Comparison of ENCODE assay signal across 8 mouse cellular contexts in the genomic region with DNA sequence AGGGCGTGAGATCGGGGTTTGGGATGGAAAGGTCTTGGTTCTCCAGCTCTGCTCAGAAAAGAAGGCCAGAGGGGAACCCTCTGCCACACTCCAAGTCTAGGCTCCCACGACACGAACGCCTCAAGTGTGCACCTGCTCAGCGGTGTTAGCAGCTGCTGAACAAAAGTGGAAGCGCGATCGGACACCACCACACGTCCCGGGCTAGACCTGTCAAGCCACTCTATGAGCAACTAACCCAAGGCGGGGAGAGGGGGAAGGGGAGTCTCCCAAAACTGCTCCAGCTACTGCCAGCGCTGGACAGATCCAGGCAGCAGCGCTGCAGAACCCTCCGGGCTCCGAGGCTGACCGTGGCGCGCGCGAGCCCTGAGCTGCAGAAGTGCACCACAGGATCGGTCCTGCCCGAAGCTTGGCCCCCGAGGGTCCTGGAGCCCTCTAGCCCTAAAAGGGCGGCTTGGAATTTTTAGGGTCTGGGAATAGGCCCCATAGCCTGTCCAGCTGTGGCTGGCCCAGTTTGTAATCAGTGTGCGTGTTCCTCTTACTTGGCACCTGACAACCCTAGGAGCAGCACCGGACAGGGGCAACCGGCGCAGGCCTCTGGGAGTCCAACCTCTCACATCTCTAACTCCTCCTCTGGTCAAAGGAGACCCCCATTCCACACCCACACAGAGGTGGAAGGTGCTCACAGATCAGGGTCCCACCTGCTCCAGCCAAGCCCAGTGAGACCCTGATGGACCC. TPM values are rescaled to one million over a fixed set of nuclear protein-coding genes. Genes with fewer than 3 reads are reported as not detected.
DNase-seq lines count a peak whose midpoint lies in the region; ATAC-seq and TF ChIP-seq lines count a peak whose summit lies in the region.

No protein-coding gene starts in this region.

- H3K27me3 ChIP-seq in hindbrain, embryonic 13.5 days: peaks cover 60% of the 10 kb centered on the region
- peaks cover 75% of the 10 kb centered on the region for H3K27me3 ChIP-seq in midbrain, embryonic 10.5 days (ENCODE audit: low read depth, poor library complexity, severe bottlenecking)

- peak overlapping the region; percentile 87 for H3K9ac ChIP-seq in hindbrain, embryonic 13.5 days

- WGBS in hindbrain, embryonic 13.5 days: 2% methylated on average over 29 of the region's 29 CpGs
- WGBS in midbrain, embryonic 10.5 days: 3% methylated on average over 29 of the region's 29 CpGs

- H3K9me3 ChIP-seq in hindbrain, embryonic 13.5 days: no peaks in the 10 kb centered on the region
- no peaks in the 10 kb centered on the region for H3K9me3 ChIP-seq in midbrain, embryonic 10.5 days (replicated peaks)

- H3K36me3 ChIP-seq in hindbrain, embryonic 13.5 days: no peaks in the 10 kb centered on the region
- no peaks in the 10 kb centered on the region for H3K36me3 ChIP-seq in midbrain, embryonic 10.5 days

- DNase-seq in left cerebral cortex, adult 18-20 months (ENCODE audit: low spot score in 2 of 2): peak; percentile 50 to 55
- no peak for DNase-seq in left cerebral cortex, adult 11 months (ENCODE audit: low spot score)
- peak; percentile 50 for DNase-seq in midbrain, embryonic 10.5 days (ENCODE audit: low spot score)
- DNase-seq in ovary, postnatal 14 days (ENCODE audit: low spot score): no peak
- DNase-seq in spleen, postnatal 10 days (ENCODE audit: low spot score in 2 of 2): no peak
- no peak for DNase-seq in layer of hippocampus, adult 9-11 months

- peak overlapping the region; percentile 91 for H3K27ac ChIP-seq in cortical plate, adult 2 months (ENCODE audit: insufficient read depth, low read length)
- peak overlapping the region; percentile 92 for H3K27ac ChIP-seq in hindbrain, embryonic 13.5 days
- H3K27ac ChIP-seq in midbrain, embryonic 10.5 days (replicated peaks): no peak overlapping the region; the same call in 1 of the 2 replicates

- H3K4me1 ChIP-seq in cortical plate, adult 2 months (ENCODE audit: control insufficient read depth, insufficient read depth, low read length): peaks cover 8% of the 10 kb centered on the region
- peaks cover 48% of the 10 kb centered on the region for H3K4me1 ChIP-seq in hindbrain, embryonic 13.5 days (replicated peaks)
- peaks cover 27% of the 10 kb centered on the region for H3K4me1 ChIP-seq in midbrain, embryonic 10.5 days

- no peak for TF ChIP-seq POLR2A in cortical plate, adult 2 months (IDR thresholded peaks at IDR 0.05; ENCODE audit: extremely low read depth, insufficient read depth, low read length)

- peak; percentile 10 for ATAC-seq in hindbrain, embryonic 13.5 days (ENCODE audit: low FRiP score)

- peak overlapping the region; percentile 87 for H3K4me3 ChIP-seq in cortical plate, adult 2 months (ENCODE audit: insufficient read depth, low read length)
- peak overlapping the region; percentile 69 for H3K4me3 ChIP-seq in hindbrain, embryonic 13.5 days
- H3K4me3 ChIP-seq in midbrain, embryonic 10.5 days: peak overlapping the region; percentile 72

- TF ChIP-seq CTCF in cortical plate, adult 2 months (IDR thresholded peaks at IDR 0.05; ENCODE audit: extremely low read depth, insufficient read depth, low read length): no peak

- H3K4me2 ChIP-seq in hindbrain, embryonic 13.5 days: peak overlapping the region; percentile 87

RNA-seq across cellular contexts. Expression of a gene that starts 1.2 kb away (rescaled TPM):
- 100 to 1,000 TPM; 233 to 236 TPM for total RNA-seq in left cerebral cortex, adult 18-20 months (2021)
- polyA plus RNA-seq in cortical plate, adult 2 months (2012; rRNA removed): 138 and 139 TPM in 2 replicates
- polyA plus RNA-seq in hindbrain, embryonic 13.5 days (2015; fragmentation: Nextera tagmentation; extraction: Ambion mirVana): 4.0 and 4.8 TPM in 2 replicates
- polyA plus RNA-seq in midbrain, embryonic 10.5 days (2016; fragmentation: Nextera tagmentation; extraction: Ambion mirVana): 0.12 and 0.25 TPM in 2 replicates

Comparison
In these comparisons a context has a peak if more than half of its experiments do, and no peak if none do; other contexts are left out.
1. DNase-seq: peak in left cerebral cortex, adult 18-20 months (2 of 2) and midbrain, embryonic 10.5 days (single experiment); none in left cerebral cortex, adult 11 months (single experiment), ovary, postnatal 14 days (single experiment), spleen, postnatal 10 days (0 of 2) and layer of hippocampus, adult 9-11 months (single experiment).
2. RNA of a gene that starts 1.2 kb away (polyA plus RNA-seq): 138 to 139 TPM in cortical plate, adult 2 months; 4.0 to 4.8 TPM in hindbrain, embryonic 13.5 days and 0.12 to 0.25 TPM in midbrain, embryonic 10.5 days; every median in the first group is over 10 times any median in the second.
3. Peak in every context shown above with its lines, with median percentiles within 50 percentile points of each other: H3K4me3 ChIP-seq.